Mouse (Mus musculus) left cerebral cortex, postnatal 10 days (tissue): ENCODE measurements around the gene Sec1. TPM values are rescaled to one million over a fixed set of nuclear protein-coding genes. Genes with fewer than 3 reads are reported as not detected.

Experiments
- DNase-seq, 2 experiments: peaks; one replicate each; pipeline ENCODE4 v3.0.0; 2021 to 2022; ENCODE audit warnings: low spot score in 2 of 2, mixed read lengths in 1 of 2; ENCODE audit errors: extremely low spot score in 1 of 2
- intact Hi-C: fragments of 180-260 bp; cut with DNase I; formaldehyde crosslinking; loops from one replicate; pipeline ENCODE4 v1.15.1; 2025
- total RNA-seq, 2 experiments: library from RNA; stranded (reverse); gene quantifications; 2 replicates each; pipeline ENCODE4 v1.2.3; 2021

Gene Sec1
- total RNA-seq, 2 experiments from 2014 or later: 0.34 to 0.39 TPM

GRCm38 (mm10) chr7:45719738-45720412 is 25.7 kb upstream of the Sec1 start:
- DNase-seq: peak in 1 of 2 experiments; percentile 24
- intact Hi-C loops: no loop called here

- intact Hi-C loops: no loop called here
- DNase-seq: peak in 1 of 2 experiments; percentile 31
Observed at GRCm38 (mm10) chr7:45719180-45719579, 25.0 kb upstream of the Sec1 start.

GRCm38 (mm10) chr7:45718331-45718730 is 24.1 kb upstream of the Sec1 start:
- peak in 1 of 2 experiments; percentile 48 for DNase-seq
- intact Hi-C loops: no loop called here

- peak; percentile 99 to 100 for DNase-seq
- intact Hi-C loops: no loop called here
Observed at GRCm38 (mm10) chr7:45717918-45718297, 23.7 kb upstream of the Sec1 start, which contains the start of gene Sphk2. Gene Sphk2, minus strand, starts transcription at chr7:45718002.

GRCm38 (mm10) chr7:45716952-45717917 is 23.0 kb upstream of the Sec1 start:
- intact Hi-C loops: no loop called here

GRCm38 (mm10) chr7:45716460-45716857 is 22.3 kb upstream of the Sec1 start:
- intact Hi-C loops: no loop called here

More at GRCm38 (mm10) chr7:45716952-45717917, 23.0 kb upstream of the Sec1 start:
- no peak for DNase-seq

GRCm38 (mm10) chr7:45715741-45716459 is 21.7 kb upstream of the Sec1 start:
- intact Hi-C loops: no loop called here
- no peak for DNase-seq

More at GRCm38 (mm10) chr7:45716460-45716857, 22.3 kb upstream of the Sec1 start:
- DNase-seq: no peak

GRCm38 (mm10) chr7:45715090-45715708 is 21.0 kb upstream of the Sec1 start, which contains the start of gene Rpl18:
Gene Rpl18, plus strand, starts transcription at chr7:45715457.
- DNase-seq: peak; percentile 98 to 100
- intact Hi-C loops: no loop called here

- intact Hi-C loops: no loop called here
- DNase-seq: peak in 1 of 2 experiments; percentile 34
Observed at GRCm38 (mm10) chr7:45714630-45715089, 20.5 kb upstream of the Sec1 start.

- DNase-seq: no peak
- intact Hi-C loops: no loop called here
Observed at GRCm38 (mm10) chr7:45713881-45714520, 19.8 kb upstream of the Sec1 start.

GRCm38 (mm10) chr7:45713396-45713795 is 19.2 kb upstream of the Sec1 start:
- intact Hi-C loops: no loop called here
- DNase-seq: peak in 1 of 2 experiments; percentile 48

- peak in 1 of 2 experiments; percentile 62 for DNase-seq
- intact Hi-C loops: no loop called here
Observed at GRCm38 (mm10) chr7:45712022-45712757, 18.0 kb upstream of the Sec1 start.

GRCm38 (mm10) chr7:45711316-45712021 is 17.3 kb upstream of the Sec1 start:
- peak in 1 of 2 experiments; percentile 50 for DNase-seq
- intact Hi-C loops: no loop called here

GRCm38 (mm10) chr7:45710477-45711191 is 16.4 kb upstream of the Sec1 start:
- peak in 1 of 2 experiments; percentile 36 for DNase-seq
- intact Hi-C loops: no loop called here

GRCm38 (mm10) chr7:45709677-45710355 is 15.6 kb upstream of the Sec1 start:
- intact Hi-C loops: no loop called here
- no peak for DNase-seq

GRCm38 (mm10) chr7:45709036-45709435 is 14.8 kb upstream of the Sec1 start:
- intact Hi-C loops: no loop called here
- DNase-seq: no peak
